Mouse (Mus musculus): ENCODE measurements around the gene Gper1. TPM values are rescaled to one million over a fixed set of nuclear protein-coding genes. Genes with fewer than 3 reads are reported as not detected.

Gene Gper1
- total and polyA plus RNA-seq, 3 experiments: 0.07 to 0.15 TPM; not detected in 1

GRCm38 (mm10) chr5:139381586-139382513 lies 41.1 kb upstream of the Gper1 start:
- Histone ChIP-seq H3K79me2 (ENCODE audit: control insufficient read depth, insufficient read depth, low read length, poor library complexity) (peaks cover 14% of the 10 kb centered on the region), H3K27me3 (ENCODE audit: control insufficient read depth in 1 of 2, insufficient read depth in 2 of 2, low read length in 2 of 2) (no peaks in the 10 kb centered on the region), H3K4me3 (ENCODE audit: control insufficient read depth in 1 of 2, insufficient read depth in 1 of 2, low read depth in 2 of 2, low read length in 2 of 2) (peak overlapping the region; percentile 14 to 66; a peak in 3 of 4 replicates), H3K27ac (ENCODE audit: control insufficient read depth, low read depth, low read length) (peak overlapping the region; percentile 98), H3K9me3 (replicated peaks; ENCODE audit: insufficient read depth, low read length) (no peaks in the 10 kb centered on the region), H3K36me3 (ENCODE audit: control insufficient read depth in 1 of 2, insufficient read depth in 2 of 2, low read length in 2 of 2) (peaks cover 0 to 30% of the 10 kb centered on the region in 2 experiments; a peak in 2 of 4 replicates), H3K9ac (ENCODE audit: control insufficient read depth, low read depth, low read length, poor library complexity, severe bottlenecking) (peak overlapping the region; percentile 81), H3K4me1 (ENCODE audit: control insufficient read depth in 1 of 2, insufficient read depth in 2 of 2, low read length in 2 of 2) (peaks cover 18 to 36% of the 10 kb centered on the region in 2 experiments)
- peak; percentile 92 for DNase-seq (ENCODE audit: low read depth, low spot score)
- peak; percentile 99 for TF ChIP-seq ETS1 (IDR thresholded peaks at IDR 0.05; ENCODE audit: low read depth, low read length)
- TF ChIP-seq USF1 (IDR thresholded peaks at IDR 0.05; ENCODE audit: low read depth, low read length): no peak
- TF ChIP-seq ZC3H11A (IDR thresholded peaks at IDR 0.05; ENCODE audit: low read depth, low read length): no peak
- no peak for TF ChIP-seq NRF1 (IDR thresholded peaks at IDR 0.05; ENCODE audit: insufficient read depth, low read depth, low read length, poor library complexity, severe bottlenecking)
- 0 out of 2 replicates have a peak, but pooled peaks have one; percentile 50 for TF ChIP-seq TBP (IDR thresholded peaks at IDR 0.05; ENCODE audit: low read depth, low read length)
- TF ChIP-seq E2F4 (IDR thresholded peaks at IDR 0.05; ENCODE audit: borderline replicate concordance, low read depth, low read length): no peak
- TF ChIP-seq EP300 (IDR thresholded peaks at IDR 0.05; ENCODE audit: low read depth in 1 of 2, low read length in 2 of 2): peak; percentile 91 to 95
- TF ChIP-seq NELFE (IDR thresholded peaks at IDR 0.05; ENCODE audit: low read depth, low read length): no peak
- no peak for TF ChIP-seq POLR2AphosphoS5 (IDR thresholded peaks at IDR 0.05; ENCODE audit: borderline replicate concordance, low read depth, low read length)
- peak; percentile 66; the same call in 1 of the 2 replicates for TF ChIP-seq MYC (IDR thresholded peaks at IDR 0.05; ENCODE audit: low read depth, low read length)
- no peak for TF ChIP-seq CTCF (IDR thresholded peaks at IDR 0.05 in 2 of 3, conservative IDR thresholded peaks at IDR 0.05 in 1 of 3; ENCODE audit: control insufficient read depth in 1 of 3, insufficient read depth in 1 of 3, low read depth in 2 of 3, low read length in 3 of 3, poor library complexity in 1 of 3, severe bottlenecking in 1 of 3)
- no peak for TF ChIP-seq UBTF (IDR thresholded peaks at IDR 0.05; ENCODE audit: borderline replicate concordance, insufficient read depth, low read depth, low read length)
- TF ChIP-seq SMC3 (IDR thresholded peaks at IDR 0.05; ENCODE audit: low read depth, low read length): no peak
- TF ChIP-seq TAL1 (IDR thresholded peaks at IDR 0.05; ENCODE audit: low read length): peak; percentile 73
- TF ChIP-seq CHD2 (IDR thresholded peaks at IDR 0.05; ENCODE audit: low read length): no peak
- TF ChIP-seq CHD1 (IDR thresholded peaks at IDR 0.05; ENCODE audit: low read depth, low read length): 0 out of 2 replicates have a peak, but pooled peaks have one; percentile 61
- peak; percentile 94 for TF ChIP-seq BHLHE40 (IDR thresholded peaks at IDR 0.05; ENCODE audit: borderline replicate concordance, low read depth, low read length)
- no peak for TF ChIP-seq KAT2A (conservative IDR thresholded peaks at IDR 0.05; ENCODE audit: low read depth, low read length)
- no peak for TF ChIP-seq USF2 (IDR thresholded peaks at IDR 0.05; ENCODE audit: borderline replicate concordance in 1 of 2, insufficient read depth in 1 of 2, low read depth in 1 of 2, low read length in 2 of 2)
- no peak; the same call in 1 of the 2 replicates for TF ChIP-seq MAZ (IDR thresholded peaks at IDR 0.05; ENCODE audit: low read depth, low read length)
- peak; percentile 98 for TF ChIP-seq MEF2A (IDR thresholded peaks at IDR 0.05; ENCODE audit: extremely low read depth, insufficient replicate concordance, low read depth, low read length, poor library complexity, severe bottlenecking)
- TF ChIP-seq MAX (IDR thresholded peaks at IDR 0.05; ENCODE audit: low read length): no peak
- no peak for TF ChIP-seq JUND (IDR thresholded peaks at IDR 0.05; ENCODE audit: low read depth, low read length)
- peak; percentile 65 for TF ChIP-seq MXI1 (IDR thresholded peaks at IDR 0.05; ENCODE audit: low read depth, low read length)
- TF ChIP-seq TCF12 (IDR thresholded peaks at IDR 0.05; ENCODE audit: low read depth, low read length): peak; percentile 96
- TF ChIP-seq GATA1 (IDR thresholded peaks at IDR 0.05; ENCODE audit: low read depth, low read length): peak; percentile 98
- TF ChIP-seq RCOR1 (IDR thresholded peaks at IDR 0.05; ENCODE audit: low read depth, low read length): peak; percentile 77
- peak; percentile 92 for TF ChIP-seq SIN3A (IDR thresholded peaks at IDR 0.05; ENCODE audit: low read length)
- 0 out of 2 replicates have a peak, but pooled peaks have one; percentile 23 for TF ChIP-seq ZMIZ1 (IDR thresholded peaks at IDR 0.05; ENCODE audit: low read depth, low read length)
- TF ChIP-seq POLR2AphosphoS2 (IDR thresholded peaks at IDR 0.05; ENCODE audit: low read length): no peak
- peak; percentile 98 for TF ChIP-seq ZNF384 (IDR thresholded peaks at IDR 0.05; ENCODE audit: low read depth, low read length)
- peak in 1 of 2 experiments; percentile 2; a peak in 1 of 4 replicates for TF ChIP-seq POLR2A (IDR thresholded peaks at IDR 0.05; ENCODE audit: control insufficient read depth in 1 of 2, insufficient read depth in 1 of 2, low read depth in 1 of 2, low read length in 2 of 2, poor library complexity in 1 of 2)
- no peak for TF ChIP-seq GABPA (IDR thresholded peaks at IDR 0.05; ENCODE audit: low read depth, low read length)
- no peak for TF ChIP-seq ELF1 (IDR thresholded peaks at IDR 0.05; ENCODE audit: low read depth, low read length)
- no peak for TF ChIP-seq HCFC1 (IDR thresholded peaks at IDR 0.05; ENCODE audit: low read depth, low read length)
